Mouse (Mus musculus): ENCODE measurements around the gene Tmem121. TPM values are rescaled to one million over a fixed set of nuclear protein-coding genes. Genes with fewer than 3 reads are reported as not detected.

The Tmem121 gene
- polyA plus RNA-seq, 1 experiment: not detected

DNA sequence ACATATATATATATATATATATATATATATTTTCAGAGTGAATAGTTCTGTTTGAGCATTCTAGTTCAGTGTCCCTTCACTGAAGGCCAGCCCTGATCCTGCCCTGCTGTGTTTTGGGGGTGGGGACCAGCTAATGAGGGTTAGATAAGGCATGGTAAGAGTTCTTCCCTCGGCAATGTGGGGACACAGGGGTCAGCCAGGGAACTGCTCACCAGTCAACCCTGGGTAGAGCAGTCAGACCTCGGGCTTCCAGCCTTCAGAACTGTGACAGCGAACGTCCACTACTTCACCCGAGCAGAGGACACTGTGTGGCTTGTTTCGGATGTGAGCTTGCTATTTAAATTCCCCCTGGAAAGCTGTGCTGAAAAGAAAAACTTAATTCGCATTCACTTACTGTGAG lies 17.8 kb downstream of the Tmem121 start:
- Histone ChIP-seq H3K27me3 (replicated peaks) (peaks cover 6% of the 10 kb centered on the region), H3K4me1 (no peaks in the 10 kb centered on the region), H3K9me3 (peaks cover 3% of the 10 kb centered on the region; the same call in 1 of the 2 replicates), H3K36me3 (replicated peaks; ENCODE audit: low read length) (no peaks in the 10 kb centered on the region), H3K4me3 (replicated peaks) (no peak overlapping the region)
- TF ChIP-seq GATA1 (IDR thresholded peaks at IDR 0.05; ENCODE audit: borderline replicate concordance, low read length): no peak
- TF ChIP-seq FLI1 (IDR thresholded peaks at IDR 0.05; ENCODE audit: low read length): no peak

DNA sequence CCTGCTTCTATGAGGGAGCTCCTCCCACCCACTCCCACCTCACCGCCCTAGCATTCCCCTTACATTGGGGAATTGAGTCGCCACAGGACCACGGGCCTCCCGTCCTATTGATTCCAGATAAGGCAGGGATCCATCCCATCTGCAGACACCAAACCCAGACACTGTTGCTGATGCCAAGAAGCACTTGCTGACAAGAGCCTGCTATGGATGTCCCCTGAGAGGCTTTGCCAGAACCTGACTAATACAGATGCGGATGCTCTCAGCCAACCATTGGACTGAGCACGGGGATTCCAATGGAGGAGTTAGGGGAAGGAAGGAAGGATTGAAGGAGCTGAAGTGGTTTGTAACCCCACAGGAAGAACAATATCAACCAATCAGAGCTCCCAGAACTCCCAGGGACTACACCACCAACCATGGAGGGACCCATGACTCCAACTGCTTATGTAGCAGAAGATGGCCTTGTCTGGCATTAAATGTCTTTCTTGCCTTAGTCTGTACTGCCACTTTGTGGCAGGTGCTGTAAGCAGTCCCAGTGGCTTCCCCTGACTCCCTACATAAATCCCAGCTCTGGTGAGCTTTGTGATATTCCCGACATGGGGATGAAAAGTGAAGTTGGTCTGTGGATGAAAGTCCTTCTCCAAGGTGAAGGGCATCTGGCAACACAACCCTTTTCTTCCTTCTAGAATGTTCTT lies 19.7 kb downstream of the Tmem121 start:
- peaks cover 6% of the 10 kb centered on the region for H3K27me3 ChIP-seq (replicated peaks)
- H3K36me3 ChIP-seq (replicated peaks; ENCODE audit: low read length): no peaks in the 10 kb centered on the region
- TF ChIP-seq FLI1 (IDR thresholded peaks at IDR 0.05; ENCODE audit: low read length) (no peak), GATA1 (IDR thresholded peaks at IDR 0.05; ENCODE audit: borderline replicate concordance, low read length) (no peak)
- H3K4me3 ChIP-seq (replicated peaks): no peak overlapping the region
- H3K4me1 ChIP-seq: no peaks in the 10 kb centered on the region
- H3K9me3 ChIP-seq: peaks cover 3% of the 10 kb centered on the region; the same call in 1 of the 2 replicates

DNA sequence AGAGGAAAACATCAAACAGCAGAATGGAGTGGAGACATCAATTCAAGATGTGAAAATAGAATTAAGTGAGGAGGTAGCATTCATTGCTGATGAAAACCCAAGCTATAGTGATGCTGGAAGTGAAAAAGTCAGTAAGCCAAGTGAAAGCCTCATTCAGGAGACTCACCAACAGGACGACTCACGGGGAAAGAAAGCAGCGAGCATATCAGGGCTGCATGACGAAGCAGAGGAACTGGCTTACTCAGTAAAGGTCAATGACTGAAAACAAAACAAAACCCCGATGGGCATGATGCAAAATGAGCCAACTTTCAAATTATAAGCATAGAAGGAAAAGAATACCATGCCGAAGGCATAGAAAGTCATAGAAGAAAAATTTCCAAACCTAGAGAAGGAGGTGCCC lies 22.0 kb downstream of the Tmem121 start:
- Histone ChIP-seq H3K27me3 (replicated peaks) (peaks cover 6% of the 10 kb centered on the region), H3K4me1 (no peaks in the 10 kb centered on the region), H3K4me3 (replicated peaks) (no peak overlapping the region), H3K36me3 (replicated peaks; ENCODE audit: low read length) (no peaks in the 10 kb centered on the region), H3K9me3 (no peaks in the 10 kb centered on the region)
- TF ChIP-seq GATA1 (IDR thresholded peaks at IDR 0.05; ENCODE audit: borderline replicate concordance, low read length): no peak
- TF ChIP-seq FLI1 (IDR thresholded peaks at IDR 0.05; ENCODE audit: low read length): no peak

DNA sequence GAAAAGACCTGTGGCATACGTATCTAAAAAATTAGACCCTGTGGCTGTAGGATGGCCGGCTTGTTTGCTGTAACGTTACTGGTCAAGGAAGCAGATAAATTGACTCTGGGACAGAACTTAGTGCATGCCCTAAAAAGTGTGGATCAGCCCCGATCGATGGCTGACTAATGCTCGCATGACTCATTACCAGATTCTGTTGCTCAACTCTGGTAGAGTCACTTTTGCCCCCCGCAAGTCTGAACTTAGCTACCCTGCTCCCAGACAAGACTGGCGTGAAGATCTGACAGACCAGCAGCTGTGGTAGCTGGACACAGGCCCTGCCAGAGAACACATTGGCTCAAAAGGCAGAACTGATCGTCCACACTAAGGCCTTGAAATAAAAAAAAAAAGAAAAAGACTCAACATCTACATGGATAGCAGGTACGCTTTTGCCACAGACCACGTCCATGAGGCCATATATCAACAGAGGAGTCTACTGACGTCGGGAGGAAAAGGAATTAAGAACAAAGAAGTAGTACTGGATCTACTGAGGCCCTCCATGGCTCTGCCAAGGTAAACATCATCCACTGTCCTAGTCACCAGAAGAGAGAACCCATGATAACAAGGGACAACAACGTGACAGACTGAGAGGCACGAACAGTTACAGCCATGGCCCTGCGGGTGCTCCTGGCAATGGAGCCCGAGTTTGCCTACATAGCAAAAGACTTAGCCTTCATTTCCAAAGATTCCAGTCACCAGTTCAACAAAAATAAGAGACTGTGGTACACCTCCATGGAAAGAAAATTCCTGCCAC lies 25.1 kb downstream of the Tmem121 start:
- TF ChIP-seq GATA1 (IDR thresholded peaks at IDR 0.05; ENCODE audit: borderline replicate concordance, low read length): no peak
- no peak for TF ChIP-seq FLI1 (IDR thresholded peaks at IDR 0.05; ENCODE audit: low read length)
- H3K27me3 ChIP-seq (replicated peaks): peaks cover 4% of the 10 kb centered on the region
- H3K4me3 ChIP-seq (replicated peaks): no peak overlapping the region
- no peaks in the 10 kb centered on the region for H3K36me3 ChIP-seq (replicated peaks; ENCODE audit: low read length)
- peaks cover 10% of the 10 kb centered on the region for H3K4me1 ChIP-seq
- H3K9me3 ChIP-seq: no peaks in the 10 kb centered on the region

DNA sequence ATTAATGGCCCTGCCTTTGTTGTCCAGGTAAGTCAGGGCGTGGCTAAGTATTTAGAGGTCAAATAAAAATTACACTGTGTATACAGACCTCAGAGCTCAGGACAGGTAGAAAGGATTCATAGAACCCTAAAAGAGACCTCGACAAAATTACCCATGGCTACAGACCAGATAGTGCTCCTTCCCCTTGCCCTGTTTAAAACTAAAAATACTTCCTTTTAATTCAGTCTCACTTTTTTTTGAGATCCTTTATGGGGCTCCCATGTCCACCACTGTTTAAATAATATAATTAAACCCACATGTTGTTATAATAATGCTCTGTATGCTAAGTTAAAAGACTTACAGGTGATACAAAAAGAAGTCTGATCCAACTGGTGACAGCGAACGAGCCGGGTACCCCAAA lies 26.0 kb downstream of the Tmem121 start:
- peaks cover 17% of the 10 kb centered on the region for H3K4me1 ChIP-seq
- no peak overlapping the region for H3K4me3 ChIP-seq (replicated peaks)
- H3K27me3 ChIP-seq (replicated peaks): peaks cover 4% of the 10 kb centered on the region
- H3K36me3 ChIP-seq (replicated peaks; ENCODE audit: low read length): no peaks in the 10 kb centered on the region
- no peaks in the 10 kb centered on the region for H3K9me3 ChIP-seq
- TF ChIP-seq GATA1 (IDR thresholded peaks at IDR 0.05; ENCODE audit: borderline replicate concordance, low read length): no peak
- no peak for TF ChIP-seq FLI1 (IDR thresholded peaks at IDR 0.05; ENCODE audit: low read length)

DNA sequence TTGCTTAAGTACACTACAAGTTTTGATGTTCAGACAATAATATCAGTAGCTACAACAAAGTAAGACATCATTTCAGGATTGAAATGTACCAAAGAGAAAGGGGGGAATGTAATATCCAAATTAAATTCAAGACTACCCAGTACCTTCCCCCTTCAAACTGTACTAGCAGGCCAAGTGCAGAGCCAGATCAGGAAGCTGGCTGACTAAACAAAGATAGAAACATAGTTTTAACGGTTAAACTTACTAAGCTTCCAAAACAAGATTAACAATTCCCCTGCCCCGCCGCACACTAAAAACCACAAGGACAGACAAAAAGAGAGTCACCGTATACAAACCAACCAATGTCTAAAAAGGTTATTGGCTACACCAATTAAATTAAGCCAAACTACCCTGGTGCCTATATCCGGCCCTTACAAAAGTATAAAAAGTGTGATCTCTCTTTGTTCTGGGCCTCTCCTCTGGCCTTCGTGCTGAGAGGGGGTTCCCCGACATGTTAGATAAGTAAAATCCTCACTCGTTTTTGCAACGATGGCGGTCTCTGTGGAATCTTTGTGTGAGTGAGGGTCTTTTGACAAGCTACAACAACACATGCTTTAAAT lies 26.7 kb downstream of the Tmem121 start:
- H3K27me3 ChIP-seq (replicated peaks): peaks cover 2% of the 10 kb centered on the region
- no peaks in the 10 kb centered on the region for H3K36me3 ChIP-seq (replicated peaks; ENCODE audit: low read length)
- no peak overlapping the region for H3K4me3 ChIP-seq (replicated peaks)
- H3K9me3 ChIP-seq: no peaks in the 10 kb centered on the region
- peaks cover 23% of the 10 kb centered on the region for H3K4me1 ChIP-seq
- TF ChIP-seq GATA1 (IDR thresholded peaks at IDR 0.05; ENCODE audit: borderline replicate concordance, low read length): no peak

DNA sequence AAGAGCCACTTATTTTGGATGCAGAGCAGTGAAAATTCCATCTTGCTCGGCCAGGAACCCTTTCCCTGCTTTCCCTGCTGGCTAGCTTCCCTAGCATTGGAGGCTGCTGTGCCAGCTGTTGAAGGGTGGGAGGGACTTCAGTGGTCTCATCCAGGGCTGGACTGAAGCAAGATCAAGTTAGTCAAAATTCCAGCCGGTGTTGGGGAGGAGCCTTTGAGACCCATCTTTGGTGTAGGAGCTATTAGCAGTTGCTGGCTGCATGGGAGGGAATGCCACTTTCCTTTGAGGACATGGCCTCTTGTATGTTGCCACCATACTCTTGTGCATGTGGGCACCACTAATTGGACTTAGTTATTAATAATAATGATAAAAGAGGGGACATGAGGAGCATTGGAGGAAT lies 27.5 kb downstream of the Tmem121 start:
- no peak overlapping the region for H3K4me3 ChIP-seq (replicated peaks)
- TF ChIP-seq GATA1 (IDR thresholded peaks at IDR 0.05; ENCODE audit: borderline replicate concordance, low read length) (no peak), FLI1 (IDR thresholded peaks at IDR 0.05; ENCODE audit: low read length) (no peak)
- peaks cover 2% of the 10 kb centered on the region for H3K27me3 ChIP-seq (replicated peaks)
- no peaks in the 10 kb centered on the region for H3K9me3 ChIP-seq
- H3K4me1 ChIP-seq: peaks cover 31% of the 10 kb centered on the region
- H3K36me3 ChIP-seq (replicated peaks; ENCODE audit: low read length): no peaks in the 10 kb centered on the region

DNA sequence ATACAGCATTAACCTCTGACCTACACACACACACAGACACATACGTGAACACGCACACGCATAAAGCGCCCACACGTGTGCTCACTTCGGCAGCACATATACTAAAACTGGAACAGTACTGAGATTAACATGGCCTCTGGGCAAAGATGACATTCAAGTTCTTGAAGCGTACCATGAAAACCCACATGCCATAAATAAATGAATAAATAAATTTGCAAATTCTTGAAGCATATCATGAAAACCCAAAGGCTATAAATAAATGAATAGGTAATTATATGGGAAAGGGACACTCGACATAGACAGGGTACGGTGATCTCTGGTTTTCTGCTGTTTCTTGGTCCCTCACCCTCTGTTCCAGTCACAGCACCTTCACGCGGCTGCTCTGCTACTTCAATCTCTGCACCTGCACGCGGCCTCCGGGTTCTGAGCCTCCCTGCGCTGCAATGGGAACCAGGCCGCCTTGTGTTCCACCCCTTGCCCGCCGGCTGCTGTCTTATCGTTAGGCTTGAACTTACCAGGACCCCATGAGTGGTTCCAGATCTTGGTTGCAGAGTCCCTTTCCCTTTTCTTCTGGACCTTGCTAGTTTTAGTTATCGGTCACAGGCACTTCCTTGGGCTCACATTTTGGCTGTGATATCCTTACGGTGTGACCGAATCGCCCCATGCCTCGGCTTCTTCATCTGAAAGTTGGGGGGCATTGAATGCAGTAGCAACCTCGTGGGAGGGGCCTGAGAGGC lies 28.5 kb downstream of the Tmem121 start:
- TF ChIP-seq GATA1 (IDR thresholded peaks at IDR 0.05; ENCODE audit: borderline replicate concordance, low read length): no peak
- no peak for TF ChIP-seq FLI1 (IDR thresholded peaks at IDR 0.05; ENCODE audit: low read length)
- Histone ChIP-seq H3K4me3 (replicated peaks) (no peak overlapping the region), H3K9me3 (no peaks in the 10 kb centered on the region), H3K27me3 (replicated peaks) (peaks cover 2% of the 10 kb centered on the region), H3K36me3 (replicated peaks; ENCODE audit: low read length) (no peaks in the 10 kb centered on the region), H3K4me1 (peaks cover 34% of the 10 kb centered on the region)

DNA sequence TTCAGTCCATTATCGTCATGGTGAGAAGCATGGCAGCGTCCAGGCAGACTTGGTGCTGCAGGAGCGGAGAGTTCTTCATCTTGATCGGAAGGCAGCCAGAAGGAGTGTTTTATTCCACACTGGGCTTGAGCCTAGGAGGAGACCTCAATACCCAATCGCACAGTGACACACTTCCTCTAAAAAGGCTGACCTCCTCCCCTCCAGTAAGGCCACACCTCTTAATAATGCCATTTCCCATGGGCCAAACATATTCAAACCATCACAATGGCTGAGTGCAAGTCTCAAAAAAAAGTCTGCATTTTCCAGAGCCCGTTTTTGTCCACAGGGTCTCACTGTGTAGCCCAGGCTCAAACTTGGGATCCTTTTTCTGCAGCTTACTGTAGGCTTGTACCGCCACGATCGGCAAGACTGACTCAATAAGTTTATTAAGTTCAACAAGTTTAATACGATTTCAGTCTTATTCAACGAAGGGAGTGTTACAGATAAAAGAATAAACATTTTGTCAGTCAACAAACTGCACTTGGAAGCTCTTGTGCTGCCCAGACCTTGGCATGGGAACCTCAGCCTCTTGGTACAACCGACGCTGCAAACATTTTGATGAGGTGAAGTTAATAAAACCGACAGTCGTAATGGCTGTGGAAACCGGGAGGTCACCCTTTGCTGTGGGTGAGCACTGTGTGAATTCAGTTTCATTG lies 29.4 kb downstream of the Tmem121 start:
- TF ChIP-seq GATA1 (IDR thresholded peaks at IDR 0.05; ENCODE audit: borderline replicate concordance, low read length): no peak
- no peak for TF ChIP-seq FLI1 (IDR thresholded peaks at IDR 0.05; ENCODE audit: low read length)
- H3K4me3 ChIP-seq (replicated peaks): no peak overlapping the region
- peaks cover 39% of the 10 kb centered on the region for H3K4me1 ChIP-seq
- peaks cover 2% of the 10 kb centered on the region for H3K27me3 ChIP-seq (replicated peaks)
- no peaks in the 10 kb centered on the region for H3K9me3 ChIP-seq
- H3K36me3 ChIP-seq (replicated peaks; ENCODE audit: low read length): no peaks in the 10 kb centered on the region
